Mouse (Mus musculus) Patski (cell line): ENCODE measurements around the gene Lenep. TPM values are rescaled to one million over a fixed set of nuclear protein-coding genes. Genes with fewer than 3 reads are reported as not detected.
A peak's percentile ranks its signal among the peaks of the same experiment; 100 is the strongest.
"Not testable (repeated sequence)": the region's sequence is repeated elsewhere in the genome, so short reads cannot be mapped to it uniquely, and the experiment has no call there.

Experiments used
- ATAC-seq: fragments of 100-300 bp; one replicate; pipeline ENCODE4 v1.8.0; 2021
- CTCF ChIA-PET: fragments of 350-600 bp; sonication (Branson Sonifier 250); formaldehyde crosslinking; loops from one replicate; lab custom pipeline; 2022; ENCODE audit warnings: inconsistent platforms; lab: Charles Lee
- POLR2A ChIA-PET: fragments of 350-600 bp; sonication (Branson Sonifier 250); formaldehyde crosslinking; loops from one replicate; lab custom pipeline; 2022; ENCODE audit warnings: antibody characterized with exemption, inconsistent platforms; lab: Charles Lee
- DNase-seq: peaks from one replicate; pipeline ENCODE4 v3.0.0-alpha.2; 2011; ENCODE audit warnings: low read depth, low spot score
- H3K27me3 ChIP-seq: fragments of 371-371 bp; one replicate; pipeline ENCODE4 v1.5.1; 2021
- CTCF ChIP-seq: fragments of 100-300 bp; IDR thresholded peaks from one replicate; pipeline ENCODE4 v1.5.1; 2021
- in situ Hi-C: fragments of 300-500 bp; cut with MboI; formaldehyde crosslinking; loops from 3 replicates; pipeline ENCODE4 v1.11.1; 2018; ENCODE audit warnings: low pct_unique_long_range_greater_than_20kb, mixed read lengths
- polyA plus RNA-seq: library from polyadenylated mRNA; unstranded; gene quantifications from one replicate; pipeline ENCODE4 v1.2.3, GENCODE M21; 2021

Lenep gene
- polyA plus RNA-seq, 1 experiment from 2014 or later: not detected

- H3K27me3 ChIP-seq: no peaks in the 10 kb centered on the region
- DNase-seq (no peak), ATAC-seq (no peak)
- no peak for TF ChIP-seq CTCF
- in situ Hi-C loops: no loop called here
- ChIA-PET POLR2A (interaction anchor here (1.3 to 3.3 kb wide), 2 partner anchors 11 to 13 kb away, joined by 3 to 19 read pairs; no protein-coding TSS in a partner anchor), CTCF (interaction anchor here (1.2 to 1.7 kb wide), 2 partner anchors 9 to 23 kb away, joined by 4 to 5 read pairs; no protein-coding TSS in a partner anchor)
Observed at GRCm38 (mm10) chr3:89432606-89433005, 30.0 kb upstream of the Lenep start.

- ChIA-PET POLR2A (interaction anchor here (1.0 to 3.3 kb wide), 5 partner anchors 8 to 18 kb away, joined by 3 to 19 read pairs (median 3); no protein-coding TSS in a partner anchor), CTCF (interaction anchor here (0.7 to 1.7 kb wide), 6 partner anchors 7 to 76 kb away, joined by 3 to 5 read pairs (median 3); no protein-coding TSS in a partner anchor)
Observed at GRCm38 (mm10) chr3:89430171-89431159, 27.9 kb upstream of the Lenep start, which contains the start of gene Pygo2. Gene Pygo2 (plus strand): TSS chr3:89430214.

DNA sequence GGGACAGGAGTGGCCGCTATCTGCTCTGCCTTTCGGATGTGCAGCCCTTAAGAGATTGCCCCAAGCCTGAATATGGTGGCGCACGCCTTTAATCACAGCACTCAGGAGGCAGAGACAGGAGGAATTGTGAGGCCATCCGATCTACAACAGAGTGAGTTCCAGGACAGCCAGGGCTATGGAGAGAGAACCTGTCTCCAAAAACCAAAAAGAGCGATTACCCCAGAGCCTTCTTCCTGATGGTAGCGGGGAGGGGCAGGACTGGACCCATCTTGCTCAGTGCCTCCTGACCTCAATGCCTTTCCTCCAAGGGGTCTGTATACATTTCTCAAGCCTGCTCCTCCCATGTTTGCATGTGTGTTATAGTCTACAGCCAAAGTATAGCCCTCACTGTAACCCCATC lies 26.4 kb upstream of the Lenep start:
- H3K27me3 ChIP-seq, in situ Hi-C loops, CTCF ChIA-PET, DNase-seq, ATAC-seq: not testable (repeated sequence)
- POLR2A ChIA-PET: interaction anchor here (1.3 kb wide), 1 partner anchor 12 kb away, joined by 3 read pairs; no protein-coding TSS in a partner anchor

More at GRCm38 (mm10) chr3:89430171-89431159, 27.9 kb upstream of the Lenep start, which contains the start of gene Pygo2:
- TF ChIP-seq CTCF: no peak
- peak; percentile 95 for ATAC-seq
- no peaks in the 10 kb centered on the region for H3K27me3 ChIP-seq
- DNase-seq: peak; percentile 84
- in situ Hi-C loops: no loop called here

DNA sequence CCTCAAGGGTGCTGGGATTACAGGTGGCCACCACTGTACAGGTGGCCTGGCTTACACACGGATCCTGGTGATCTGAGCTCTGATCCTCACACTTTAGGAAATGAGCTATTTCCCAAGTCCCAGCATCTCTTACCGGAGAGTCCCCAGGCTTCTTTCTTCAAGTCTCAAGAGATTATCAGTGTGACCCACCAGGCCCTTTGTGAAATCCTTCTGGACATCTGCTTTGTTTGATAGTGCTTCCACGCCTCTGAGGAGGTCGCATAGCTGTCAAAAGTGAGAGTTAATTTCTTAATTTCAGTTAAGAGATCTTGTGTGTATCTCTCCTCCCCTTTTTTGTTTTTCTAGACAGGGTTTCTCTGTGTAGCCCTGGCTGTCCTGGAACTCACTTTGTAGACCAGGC lies 23.3 kb upstream of the Lenep start:
- TF ChIP-seq CTCF: no peak
- DNase-seq (no peak), ATAC-seq (no peak)
- ChIA-PET POLR2A (no interaction called here), CTCF (interaction anchor here (1.4 kb wide), 1 partner anchor 30 kb away, joined by 7 read pairs; no protein-coding TSS in a partner anchor)
- in situ Hi-C loops: no loop called here
- no peaks in the 10 kb centered on the region for H3K27me3 ChIP-seq

DNA sequence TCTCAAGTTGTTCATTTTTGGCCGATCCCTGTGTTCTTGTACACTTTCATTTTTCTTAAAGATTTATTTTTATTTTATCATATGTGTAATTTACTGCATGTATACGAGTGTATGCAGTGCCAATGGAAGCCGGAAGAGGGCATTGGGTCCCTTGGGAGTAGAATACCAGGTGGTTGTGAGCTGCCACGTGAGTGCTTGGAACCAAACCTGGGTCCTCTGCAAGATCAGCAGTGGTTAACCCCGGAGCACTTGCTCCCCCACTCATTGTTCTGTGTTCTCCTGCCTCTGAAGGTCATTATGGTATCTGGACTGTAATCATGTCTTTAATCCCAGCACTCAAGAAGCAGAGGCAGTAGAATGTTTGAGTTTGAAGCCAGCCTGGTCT lies 22.5 kb upstream of the Lenep start:
- in situ Hi-C loops: no loop called here
- ATAC-seq (no peak), DNase-seq (no peak)
- no peak for TF ChIP-seq CTCF
- POLR2A ChIA-PET: no interaction called here
- CTCF ChIA-PET: interaction anchor here (1.4 kb wide), 1 partner anchor 29 kb away, joined by 7 read pairs; no protein-coding TSS in a partner anchor
- H3K27me3 ChIP-seq: no peaks in the 10 kb centered on the region

- H3K27me3 ChIP-seq: no peaks in the 10 kb centered on the region
- ChIA-PET CTCF (no interaction called here), POLR2A (no interaction called here)
- DNase-seq (no peak), ATAC-seq (no peak)
- no peak for TF ChIP-seq CTCF
- in situ Hi-C loops: no loop called here
Observed at GRCm38 (mm10) chr3:89424416-89425140, 22.0 kb upstream of the Lenep start.

DNA sequence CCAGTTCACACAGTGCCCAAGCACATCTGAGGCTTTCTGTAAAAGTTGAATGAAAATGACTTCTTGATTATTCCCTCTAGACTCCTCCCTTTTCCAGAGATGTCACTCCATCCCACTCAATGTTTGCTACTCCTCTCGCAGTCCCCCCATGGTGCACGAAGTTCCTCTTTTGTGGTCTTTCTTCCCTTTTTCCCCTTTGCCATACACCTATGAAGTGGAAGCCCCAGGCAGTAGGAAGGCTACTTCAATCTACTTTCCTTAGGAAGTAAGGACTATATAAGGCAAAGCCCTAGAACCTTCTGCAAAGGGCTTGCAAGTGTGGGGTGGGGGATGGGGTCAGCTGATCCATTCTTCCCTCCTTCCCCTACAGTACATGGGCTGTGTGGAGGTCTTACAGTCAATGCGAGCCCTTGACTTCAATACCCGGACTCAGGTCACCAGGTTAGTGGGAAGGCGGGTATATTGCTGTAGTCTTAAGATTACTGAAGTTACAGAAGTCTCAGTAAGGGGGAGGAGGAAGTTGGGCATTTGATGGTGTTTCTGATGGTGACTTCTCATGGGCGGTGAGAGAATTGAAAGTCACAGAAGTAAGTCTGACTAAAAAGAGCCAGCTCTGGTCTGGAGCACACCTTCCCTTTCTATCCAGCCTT lies 20.1 kb upstream of the Lenep start:
- ATAC-seq: no peak
- CTCF ChIA-PET: interaction anchor here (1.0 to 3.7 kb wide), 5 partner anchors 9 to 34 kb away, joined by 3 to 22 read pairs (median 5); no protein-coding TSS in a partner anchor
- no peaks in the 10 kb centered on the region for H3K27me3 ChIP-seq
- in situ Hi-C loops: no loop called here
- POLR2A ChIA-PET: interaction anchor here (1.1 to 4.2 kb wide), 5 partner anchors 8 to 36 kb away, joined by 3 to 56 read pairs (median 6); partner anchors contain the start of genes Pbxip1, Pygo2 and Zbtb7b
- no peak for TF ChIP-seq CTCF
- DNase-seq: no peak

DNA sequence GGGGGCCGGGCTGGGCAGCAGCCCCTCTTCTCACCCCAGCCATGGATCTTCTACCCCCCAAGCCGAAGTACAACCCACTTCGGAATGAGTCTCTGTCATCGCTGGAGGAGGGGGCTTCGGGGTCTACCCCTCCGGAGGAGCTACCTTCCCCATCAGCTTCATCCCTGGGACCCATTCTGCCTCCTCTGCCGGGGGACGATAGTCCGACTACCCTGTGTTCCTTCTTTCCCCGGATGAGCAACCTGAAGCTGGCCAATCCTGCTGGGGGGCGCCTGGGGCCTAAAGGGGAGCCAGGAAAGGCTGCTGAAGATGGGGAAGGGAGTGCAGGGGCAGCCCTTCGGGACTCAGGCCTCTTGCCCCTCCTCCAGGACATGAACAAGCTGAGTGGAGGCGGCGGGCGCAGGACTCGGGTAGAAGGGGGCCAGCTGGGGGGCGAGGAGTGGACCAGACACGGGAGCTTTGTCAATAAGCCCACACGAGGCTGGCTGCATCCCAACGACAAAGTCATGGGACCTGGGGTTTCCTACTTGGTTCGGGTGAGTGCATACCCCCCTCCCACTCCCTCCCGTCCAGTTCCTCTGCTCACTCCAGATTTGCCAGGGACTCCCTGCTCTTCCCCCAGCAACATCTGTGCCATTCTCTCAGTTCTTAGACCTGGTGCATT lies 19.3 kb upstream of the Lenep start:
- ATAC-seq: no peak
- TF ChIP-seq CTCF: no peak
- no peak for DNase-seq
- no peaks in the 10 kb centered on the region for H3K27me3 ChIP-seq
- POLR2A ChIA-PET: interaction anchor here (0.8 to 4.2 kb wide), 7 partner anchors 8 to 37 kb away, joined by 3 to 56 read pairs (median 5); partner anchors contain the start of genes Pbxip1, Pygo2 and Zbtb7b
- in situ Hi-C loops: no loop called here
- CTCF ChIA-PET: interaction anchor here (0.9 to 3.7 kb wide), 5 partner anchors 12 to 35 kb away, joined by 3 to 22 read pairs (median 6); no protein-coding TSS in a partner anchor
